Mouse (Mus musculus): ENCODE data around the gene Dnah11. TPM values are rescaled to one million over a fixed set of nuclear protein-coding genes. Genes with fewer than 3 reads are reported as not detected.

Dnah11 gene
- polyA plus RNA-seq, 1 experiment from 2014 or later = 0.18 TPM

GRCm38 (mm10) chr12:117831351-117831961 is 367.4 kb downstream of the Dnah11 start:
- Histone ChIP-seq H3K27me3 (replicated peaks) (0 out of 2 replicates have a peak, but pooled peaks cover 3% of the 10 kb centered on the region), H3K4me3 (replicated peaks) (no peak overlapping the region), H3K4me1 (no peaks in the 10 kb centered on the region), H3K36me3 (no peaks in the 10 kb centered on the region), H3K9ac (replicated peaks) (no peak overlapping the region), H3K27ac (replicated peaks) (no peak overlapping the region), H3K9me3 (replicated peaks) (no peaks in the 10 kb centered on the region), H3K4me2 (no peak overlapping the region)
- WGBS = 83% methylated on average over 8 of the region's 8 CpGs
- no peak for ATAC-seq (ENCODE audit: low FRiP score)

DNA sequence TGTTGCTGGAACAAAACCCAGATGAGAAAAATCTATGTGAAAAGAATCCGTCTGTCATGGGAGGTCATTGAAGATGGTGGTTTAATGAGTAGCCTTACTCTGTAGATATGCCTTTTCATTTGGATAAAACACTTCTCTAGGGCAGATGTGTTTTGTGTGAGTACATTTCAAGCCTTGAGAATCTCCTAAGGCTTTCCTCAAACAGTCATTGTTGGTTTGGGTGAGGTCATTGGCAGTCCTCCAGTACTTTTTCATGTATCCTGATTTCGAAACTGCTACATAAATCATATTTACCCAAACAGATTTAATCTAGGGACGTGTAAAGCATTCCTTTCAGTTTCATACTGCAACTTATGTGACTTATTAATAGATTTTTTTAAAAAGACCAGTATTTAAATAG is 370.5 kb downstream of the Dnah11 start:
- Histone ChIP-seq H3K4me1 (no peaks in the 10 kb centered on the region), H3K27me3 (replicated peaks) (peaks cover 5% of the 10 kb centered on the region; the same call in 1 of the 2 replicates), H3K9me3 (replicated peaks) (no peaks in the 10 kb centered on the region), H3K4me3 (replicated peaks) (no peak overlapping the region), H3K36me3 (no peaks in the 10 kb centered on the region), H3K4me2 (no peak overlapping the region), H3K9ac (replicated peaks) (no peak overlapping the region), H3K27ac (replicated peaks) (no peak overlapping the region)
- 81% methylated on average over 3 of the region's 3 CpGs for WGBS
- ATAC-seq (ENCODE audit: low FRiP score) = no peak

Other genes starting within 250 kb of the Dnah11 start
- gene Sp4, start 102.4 kb upstream of the Dnah11 start, polyA plus RNA-seq (2015; fragmentation: Nextera tagmentation; extraction: Ambion mirVana) = 13.9 and 14.0 TPM in 2 replicates

Data from neural tube, embryonic 15.5 days (tissue).